Mouse (Mus musculus): Measurements from ENCODE around the gene Zfp385c. TPM values are rescaled to one million over a fixed set of nuclear protein-coding genes. Genes with fewer than 3 reads are reported as not detected.

Gene Zfp385c
- total RNA-seq (2021): under 1 TPM; 0.12 to 0.44 TPM
- long read RNA-seq, experiment 1, partial matches to known transcripts: 0 of 1 reads
- long read RNA-seq, experiment 1, other reads (novel, unspliced or antisense): 1 of 1 reads
- long read RNA-seq, experiment 2: 0 reads

DNA sequence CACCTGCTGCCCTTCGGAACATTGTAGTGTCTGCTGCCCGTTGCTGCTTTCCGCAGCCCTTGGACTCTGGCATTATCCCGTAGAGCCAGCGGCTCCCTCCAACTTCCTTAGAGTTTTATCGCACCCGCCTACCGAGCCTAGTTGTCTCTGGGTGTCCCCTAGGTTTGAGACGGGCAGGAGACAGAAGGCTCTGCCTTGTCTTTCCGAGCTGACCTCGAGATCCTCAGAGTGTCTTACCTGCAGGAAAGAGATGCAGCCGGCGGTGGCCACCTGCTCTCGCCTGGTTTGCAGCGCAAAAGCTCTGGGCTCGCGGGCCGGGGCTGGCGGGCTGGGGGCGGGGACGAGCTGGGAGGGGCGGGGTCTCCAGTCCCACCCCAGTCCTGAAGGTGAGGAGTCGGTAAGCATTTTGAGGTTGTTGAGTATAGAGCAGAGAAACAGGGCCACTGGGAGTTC is at the start of gene Zfp385c:
Zfp385c (minus strand) TSS at position 292 of the 453 bp plus-strand sequence.
- DNase-seq: no peak

DNA sequence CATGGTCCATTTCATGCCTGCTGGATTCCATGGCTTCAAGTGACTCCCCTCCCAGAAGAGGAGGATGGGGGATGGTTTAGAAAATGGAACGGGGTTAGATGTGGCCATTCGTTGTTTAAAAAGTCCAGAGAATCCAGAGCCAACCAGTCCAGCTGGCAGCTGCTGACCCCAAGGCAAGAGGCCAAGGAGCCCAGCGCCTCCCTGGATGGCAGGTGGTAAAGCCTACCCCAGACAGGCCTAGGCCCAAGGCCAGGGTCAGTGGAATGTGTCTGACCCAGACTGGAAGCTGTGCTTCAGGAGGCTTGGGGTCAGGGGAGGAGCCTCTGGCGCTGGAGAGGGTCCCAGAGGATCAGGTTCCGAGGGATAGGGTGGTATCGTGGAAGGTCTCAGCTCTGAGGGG is 49.1 kb upstream of the Zfp385c start:
- DNase-seq: peak; percentile 54 to 65

DNA sequence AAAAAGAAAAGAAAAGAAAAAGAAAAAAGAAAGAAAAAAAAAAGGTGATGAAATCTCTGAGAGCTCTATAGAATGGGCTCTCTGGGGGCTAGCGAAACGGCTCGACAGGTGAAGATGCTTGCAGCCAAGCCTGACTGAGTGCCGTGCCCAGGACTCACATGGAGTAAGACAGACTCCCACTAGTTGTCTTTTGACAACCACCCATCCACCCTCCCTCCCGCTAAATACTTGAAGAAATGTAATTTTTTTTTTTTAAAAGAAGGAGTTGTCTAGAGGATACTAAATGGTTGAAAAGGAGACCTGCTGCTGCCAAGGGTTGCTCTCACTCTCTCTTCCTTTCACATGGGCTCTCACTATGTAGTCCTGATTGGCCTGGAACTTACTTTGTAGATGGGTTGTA is 46.5 kb upstream of the Zfp385c start:
- no peak for DNase-seq

DNA sequence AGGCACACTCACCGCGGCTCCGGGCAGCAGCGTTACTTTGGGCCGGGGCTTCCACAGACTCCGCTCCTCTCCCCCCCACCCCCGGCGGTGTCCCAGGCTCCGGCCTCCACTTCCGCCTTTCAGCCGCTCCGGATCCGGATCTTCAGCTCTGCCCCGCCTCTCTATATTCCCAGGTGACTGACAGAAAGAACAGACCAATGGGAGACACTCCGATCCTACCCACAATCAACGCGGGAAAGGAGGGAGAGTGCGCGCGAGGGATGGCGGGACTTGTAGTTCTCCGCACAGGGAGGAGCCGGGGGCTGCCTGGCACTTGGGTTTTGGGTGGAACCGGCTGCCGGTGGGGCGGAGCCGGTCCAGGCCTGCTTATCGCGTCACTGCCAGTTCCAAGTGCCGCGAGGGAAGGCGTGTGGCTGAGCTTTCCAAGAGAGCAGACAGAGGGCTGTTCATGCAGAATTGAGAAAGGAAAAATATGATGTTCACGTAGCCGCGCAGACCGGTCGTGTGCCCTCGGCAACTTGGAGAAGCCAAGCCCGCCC is 45.9 kb upstream of the Zfp385c start, which contains the start of gene Rab5c:
Rab5c (minus strand) TSS at position 150 of the 539 bp plus-strand sequence.
- peak; percentile 99 to 100 for DNase-seq

DNA sequence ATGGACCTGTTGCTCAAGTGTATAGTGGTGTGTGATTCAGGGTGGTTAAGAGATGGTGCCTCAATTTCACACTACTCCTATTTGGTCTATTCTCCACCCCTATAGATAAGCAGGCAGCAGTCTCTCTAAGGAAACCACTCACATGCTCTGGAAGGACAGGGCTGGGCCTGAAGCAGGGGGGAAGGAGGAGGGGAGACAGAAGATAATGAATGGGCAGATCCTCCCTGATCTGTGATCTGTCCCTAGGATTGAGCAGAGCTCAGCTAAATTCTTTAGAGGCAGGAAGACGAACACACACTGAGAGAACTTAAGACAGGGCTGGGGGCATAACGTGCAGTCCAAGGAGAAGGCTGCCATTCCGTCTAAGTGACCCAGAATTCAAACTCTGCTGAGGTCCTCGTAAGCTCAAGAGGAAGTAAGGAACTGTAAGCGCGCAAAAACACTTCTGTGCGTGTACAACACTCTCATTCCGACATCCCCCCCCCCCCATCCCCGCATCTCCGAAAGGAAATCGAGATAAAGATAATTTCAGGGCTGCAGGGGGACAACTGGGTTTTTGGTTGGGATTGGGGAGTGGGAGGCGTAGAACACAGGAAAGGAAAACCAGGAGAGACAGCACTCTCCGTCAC is 45.0 kb upstream of the Zfp385c start:
- DNase-seq: no peak

DNA sequence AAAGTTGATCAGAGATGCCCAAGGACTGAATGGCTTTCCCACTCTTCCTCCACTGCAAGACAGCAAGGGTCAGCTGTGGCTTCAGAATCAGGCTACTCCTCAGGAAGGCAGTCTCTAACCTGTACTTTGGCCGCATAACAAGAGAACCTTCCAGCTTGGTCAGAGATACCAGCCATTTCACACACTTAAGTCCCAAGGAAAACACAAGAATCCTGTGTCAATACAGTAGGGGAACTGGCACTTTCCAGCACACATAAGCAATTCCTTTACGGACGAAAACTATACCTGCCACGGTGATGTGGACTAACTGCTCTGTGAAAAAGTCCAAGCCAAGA is 44.5 kb upstream of the Zfp385c start:
- DNase-seq: no peak

DNA sequence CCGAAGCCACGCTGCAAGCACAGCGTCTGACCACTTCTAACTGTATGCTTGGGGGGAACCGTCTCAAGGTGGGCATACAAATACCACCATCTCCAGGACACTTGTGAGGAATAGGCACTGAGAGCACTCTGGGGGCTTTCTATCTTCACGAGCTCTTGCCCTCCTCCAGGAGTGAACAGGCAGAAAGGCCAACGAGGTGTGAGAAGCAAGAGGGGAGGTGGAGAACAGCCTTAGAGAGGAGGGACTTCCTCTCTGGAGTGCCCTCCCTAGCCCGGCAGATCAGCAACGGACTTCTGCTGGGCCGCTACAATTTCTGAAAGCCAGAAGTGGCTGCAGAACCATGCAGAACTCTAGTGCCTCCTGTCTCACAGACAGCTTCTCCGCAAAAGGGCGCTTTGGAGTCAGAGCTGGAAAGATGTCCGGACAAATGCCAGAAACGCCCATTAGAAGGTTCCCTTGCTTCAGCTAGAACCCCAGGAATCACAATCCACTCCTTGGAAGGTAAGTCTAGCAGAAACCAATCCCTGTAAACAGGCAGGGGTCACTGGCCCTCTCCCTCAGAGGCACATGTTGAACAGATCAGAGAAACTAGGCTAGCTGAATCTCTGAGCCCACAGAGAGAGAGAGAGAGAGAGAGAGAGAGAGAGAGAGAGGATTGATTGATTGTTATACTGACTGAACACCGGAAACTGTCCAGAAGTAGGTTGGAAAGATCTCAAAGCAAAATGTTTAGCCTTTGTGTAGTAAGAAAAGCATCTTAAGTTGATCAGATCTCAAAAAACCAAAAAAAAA is 43.9 kb upstream of the Zfp385c start:
- no peak for DNase-seq

DNA sequence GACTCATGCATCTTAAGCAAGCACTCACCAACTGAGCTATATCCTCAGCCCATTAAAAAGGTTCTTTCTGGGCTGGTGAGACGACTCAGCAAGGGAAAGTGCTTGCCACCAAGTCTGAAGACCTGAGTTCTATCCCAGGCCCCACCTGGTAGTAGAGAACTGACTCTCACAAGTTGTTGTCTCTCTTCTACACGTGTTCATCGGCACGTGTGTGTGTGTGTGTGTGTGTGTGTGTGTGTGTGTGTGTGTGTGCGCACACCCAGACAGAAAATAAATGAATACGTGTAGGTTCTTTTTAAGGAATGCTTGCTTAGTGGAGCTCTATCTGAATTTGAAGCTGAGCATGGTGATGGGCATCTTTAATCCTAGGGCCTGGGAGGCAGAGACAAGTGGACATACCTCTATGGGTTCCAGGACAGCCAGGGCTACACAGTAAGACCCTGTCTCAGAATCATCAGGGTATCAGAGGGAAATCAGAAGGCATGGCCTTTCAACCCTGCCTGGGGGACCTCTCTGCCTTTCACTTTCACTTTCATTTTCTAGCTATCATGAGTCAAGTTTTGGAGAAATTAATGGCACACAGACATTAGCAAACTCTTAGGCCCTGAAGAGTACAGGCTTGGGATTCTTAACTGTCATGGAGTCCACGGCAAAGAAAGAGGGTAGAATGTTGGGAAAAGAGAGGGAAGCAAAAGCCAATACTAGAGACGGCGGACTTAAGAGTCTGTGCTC is 43.0 kb upstream of the Zfp385c start:
- DNase-seq: no peak

DNA sequence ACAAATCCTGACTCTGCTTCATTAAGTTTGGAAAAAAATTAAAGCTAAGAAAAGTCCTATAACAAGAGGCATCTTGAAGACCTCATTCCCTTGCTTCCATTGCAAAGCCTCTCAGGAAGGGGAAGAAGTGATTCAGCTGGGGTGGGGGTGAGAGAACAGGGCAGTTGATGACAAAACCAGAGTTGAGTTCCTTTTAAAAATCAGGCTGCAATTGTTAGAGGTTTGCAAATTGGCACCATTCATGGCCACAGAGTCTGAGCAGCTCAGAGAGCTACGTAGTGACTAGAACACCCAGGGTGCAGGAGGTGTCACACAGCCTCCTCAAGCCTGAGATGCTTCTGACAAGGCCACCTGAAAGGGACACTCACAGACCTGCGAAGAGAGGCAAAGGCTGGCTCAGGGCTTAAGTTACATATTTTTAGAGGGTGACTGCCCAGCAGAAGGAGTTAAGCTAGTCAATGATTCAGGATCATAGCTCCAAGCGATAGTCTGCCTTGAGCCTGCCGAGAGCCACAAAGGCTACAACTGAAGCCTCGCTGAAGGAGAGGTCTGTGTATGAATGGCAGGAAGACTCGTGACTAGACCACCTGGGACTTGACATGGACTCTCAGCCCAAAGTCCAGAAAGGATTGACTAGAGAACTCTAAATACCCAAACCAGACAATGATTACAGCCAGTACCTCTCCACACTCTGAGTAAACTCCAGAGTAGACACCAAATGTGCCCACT is 38.4 kb upstream of the Zfp385c start:
- peak in 1 of 2 experiments; percentile 59 for DNase-seq

DNA sequence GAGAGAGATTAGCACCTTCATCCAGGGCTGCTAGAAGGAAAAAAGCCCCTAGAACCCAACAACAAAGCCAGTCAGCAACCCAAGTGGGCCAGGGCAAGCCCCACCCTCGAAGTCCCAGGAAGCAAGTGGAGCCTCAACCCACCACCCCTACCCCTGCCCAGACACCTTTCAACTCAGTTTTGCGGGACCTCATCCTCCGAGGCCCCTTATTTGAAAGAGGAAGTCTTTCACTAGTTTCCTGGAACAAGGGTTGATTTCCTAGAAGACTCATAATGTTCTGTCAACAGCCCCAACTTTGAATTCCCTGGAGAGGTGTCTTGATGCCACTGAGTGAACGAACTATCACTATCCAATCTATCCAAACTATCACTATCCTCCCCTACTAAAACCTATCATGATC is 37.7 kb upstream of the Zfp385c start:
- DNase-seq: no peak

DNA sequence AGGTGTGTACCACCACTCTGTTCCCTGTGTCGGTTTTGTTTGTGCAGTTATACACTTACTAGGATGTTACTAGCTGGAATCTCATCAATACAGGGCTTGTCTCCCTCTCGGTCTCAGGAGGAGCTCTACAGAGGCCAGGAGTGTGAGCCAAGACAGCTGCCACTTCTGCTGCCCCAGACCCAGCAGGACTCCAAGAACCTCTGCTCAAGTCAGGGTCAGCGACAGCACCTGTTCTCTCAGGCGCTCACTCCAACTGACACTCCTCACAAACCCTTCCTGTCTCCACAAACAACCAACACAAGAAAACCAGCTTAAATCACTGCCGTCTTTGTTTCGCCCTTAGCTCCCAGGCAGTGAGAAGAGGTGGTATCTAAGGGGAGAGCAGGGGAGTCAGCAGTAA is 36.3 kb upstream of the Zfp385c start:
- no peak for DNase-seq

DNA sequence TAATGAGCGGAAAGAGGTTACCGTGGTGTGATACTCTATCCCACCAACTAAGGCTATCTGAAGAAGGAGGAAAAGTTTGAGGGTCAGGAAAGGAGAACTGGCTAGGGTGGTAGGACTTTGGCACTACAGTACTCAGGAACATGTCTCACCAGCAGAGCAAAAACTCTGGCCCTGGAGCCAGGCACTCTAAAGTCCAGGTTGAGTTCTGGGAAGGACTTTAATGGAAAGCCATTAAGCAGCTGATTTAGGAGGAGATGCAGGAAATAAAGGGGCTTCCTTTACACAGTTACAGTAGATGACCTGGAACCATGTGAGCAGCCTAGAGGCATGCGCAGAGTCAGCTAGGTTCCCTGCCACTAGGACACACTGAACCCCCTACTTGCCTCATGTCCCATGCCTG is 34.9 kb upstream of the Zfp385c start:
- DNase-seq: no peak

DNA sequence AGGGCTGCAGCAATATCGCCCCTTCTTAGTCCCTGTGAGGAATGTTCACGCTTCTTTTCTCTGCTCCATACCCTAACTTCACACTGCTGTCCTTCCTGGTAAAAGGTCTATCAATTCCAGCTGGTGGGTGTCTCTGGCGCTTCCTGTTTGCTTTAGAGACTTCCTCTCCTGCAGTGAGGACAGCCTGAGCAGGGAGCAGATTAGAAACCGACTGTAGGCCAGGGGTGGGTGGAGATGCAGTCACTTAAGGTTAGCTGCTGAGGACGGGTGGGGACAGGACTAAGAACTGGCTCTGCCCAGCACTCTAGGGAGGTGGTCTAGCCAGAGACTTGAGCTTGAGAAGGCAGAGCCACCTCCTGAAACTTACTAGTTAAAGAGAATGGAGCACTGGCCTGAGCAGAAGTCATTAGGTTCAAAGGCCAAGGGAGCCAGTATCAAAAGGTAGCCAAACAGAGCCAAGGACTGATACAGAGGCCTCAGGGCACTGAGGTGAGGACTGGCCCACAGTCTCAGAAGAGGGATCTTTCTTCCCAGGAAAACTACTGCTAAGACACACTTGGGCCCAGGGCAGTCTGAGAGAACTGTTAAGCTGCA is 32.8 kb upstream of the Zfp385c start:
- DNase-seq: peak; percentile 56 to 75

DNA sequence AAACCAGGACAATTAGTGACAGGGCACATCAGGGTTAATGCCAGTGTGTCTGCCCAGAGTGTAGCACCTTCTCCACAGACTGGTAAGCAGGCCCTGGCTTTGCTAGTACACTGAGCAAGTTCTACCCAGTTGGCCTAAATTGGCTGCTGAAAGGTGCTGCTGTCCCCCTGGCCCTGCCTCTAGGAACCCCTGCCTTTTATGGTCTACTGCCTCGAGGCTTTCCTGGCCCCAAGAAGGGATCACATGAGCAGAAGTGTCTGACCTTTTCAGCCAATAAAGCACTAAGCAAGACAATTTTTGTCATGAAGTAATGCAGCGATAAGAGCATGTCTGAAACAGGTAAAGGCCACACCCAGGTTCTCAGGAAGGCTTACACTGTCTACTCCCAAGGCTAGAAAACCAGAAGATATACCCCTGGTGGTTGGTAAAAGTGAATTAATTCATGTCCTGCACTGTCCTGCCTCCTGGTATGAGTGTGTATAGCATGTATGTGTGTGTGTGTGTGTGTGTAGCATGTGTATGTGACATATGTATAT is 30.3 kb upstream of the Zfp385c start:
- DNase-seq: no peak

DNA sequence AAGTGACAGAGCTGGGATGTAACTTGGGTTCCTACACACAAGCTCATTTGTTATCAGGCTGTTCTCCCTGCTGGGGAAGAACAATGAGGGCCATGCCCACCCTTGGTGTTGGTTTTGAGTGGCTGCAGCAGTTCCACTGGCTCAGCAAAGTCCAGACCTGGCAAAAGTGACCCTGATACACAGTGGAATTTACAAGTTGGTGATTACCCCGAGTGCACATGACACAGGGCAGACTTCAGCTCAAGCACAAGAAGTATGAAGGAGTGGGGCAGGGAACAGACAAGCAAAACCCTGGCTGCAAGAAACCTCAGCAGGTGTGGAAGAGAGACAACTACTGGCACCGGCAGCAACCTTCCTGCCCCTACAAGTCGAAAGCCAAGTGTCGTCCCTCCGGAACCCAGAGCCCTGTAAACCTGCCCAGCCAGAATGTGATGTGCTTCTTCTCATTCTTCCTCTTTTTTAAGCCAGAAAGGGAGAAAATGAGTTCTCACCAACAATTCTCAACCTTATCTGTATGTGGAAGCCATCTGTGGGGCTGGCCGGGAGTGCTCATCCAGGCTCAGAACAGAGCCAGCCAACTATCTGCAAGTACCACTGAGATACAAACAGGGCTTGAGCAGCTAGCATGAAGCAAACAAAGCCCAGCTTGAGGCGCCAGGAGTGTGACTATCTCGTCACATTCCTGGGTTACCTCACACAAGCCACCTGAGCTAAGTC is 29.7 kb upstream of the Zfp385c start:
- peak in 1 of 2 experiments; percentile 54 for DNase-seq

DNA sequence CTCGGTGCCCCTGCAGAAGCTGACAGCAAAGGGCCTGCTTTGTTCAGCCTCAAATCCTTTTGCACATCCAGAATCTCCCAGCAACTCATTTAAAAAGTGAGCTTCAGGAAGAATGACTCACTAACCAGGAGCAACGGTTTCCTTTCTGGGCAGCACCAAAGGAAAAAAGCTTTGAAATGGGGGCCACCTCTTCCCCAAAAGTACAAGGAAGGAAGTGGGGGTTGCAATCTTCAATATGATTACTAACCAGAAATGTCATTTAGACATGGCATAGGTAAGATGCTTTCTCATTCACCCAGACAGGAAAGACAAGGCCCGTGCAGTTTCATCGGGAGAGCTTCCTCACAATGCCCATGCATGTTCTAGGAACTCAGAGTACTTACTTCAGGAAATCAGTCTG is 29.0 kb upstream of the Zfp385c start:
- peak; percentile 48 to 59 for DNase-seq

DNA sequence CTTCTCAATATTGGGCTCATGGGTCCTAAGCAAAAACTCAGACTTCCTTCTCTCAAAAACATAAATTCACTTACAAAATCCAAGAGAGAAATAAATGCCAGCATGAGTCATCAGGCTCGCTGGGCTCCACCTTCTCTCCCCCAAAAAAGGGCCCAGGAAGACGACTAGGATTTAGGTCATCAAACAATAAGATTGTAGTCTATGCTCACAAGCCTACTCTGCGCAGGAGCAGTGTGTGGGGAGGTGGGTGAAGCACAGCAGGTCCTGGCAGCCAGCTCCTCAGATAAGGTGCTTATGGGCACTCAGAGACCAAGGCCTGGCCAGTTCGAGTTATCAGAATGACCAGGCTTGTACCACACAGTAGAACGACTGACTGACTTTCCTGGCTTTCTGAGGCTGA is 28.1 kb upstream of the Zfp385c start:
- peak; percentile 53 to 64 for DNase-seq

DNA sequence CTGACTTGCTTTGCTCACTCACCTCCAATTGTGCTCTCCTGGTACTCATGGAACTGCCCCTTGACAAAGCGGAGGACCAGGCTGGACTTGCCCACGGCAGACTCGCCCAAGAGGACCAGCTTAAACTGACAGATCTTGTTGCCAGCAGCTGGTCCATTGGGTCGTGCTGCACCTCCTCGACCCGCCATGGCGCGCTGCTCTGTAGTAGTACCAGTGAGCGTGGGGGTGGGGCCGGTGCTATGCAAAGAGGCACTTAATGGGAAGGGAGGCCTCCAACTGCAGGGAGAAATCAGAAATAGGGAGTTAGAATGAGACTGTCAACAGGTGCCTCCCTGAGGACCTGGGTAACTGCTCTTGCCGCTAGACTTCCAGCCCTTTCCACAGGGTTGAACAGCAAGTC is 27.6 kb upstream of the Zfp385c start:
- DNase-seq: no peak

DNA sequence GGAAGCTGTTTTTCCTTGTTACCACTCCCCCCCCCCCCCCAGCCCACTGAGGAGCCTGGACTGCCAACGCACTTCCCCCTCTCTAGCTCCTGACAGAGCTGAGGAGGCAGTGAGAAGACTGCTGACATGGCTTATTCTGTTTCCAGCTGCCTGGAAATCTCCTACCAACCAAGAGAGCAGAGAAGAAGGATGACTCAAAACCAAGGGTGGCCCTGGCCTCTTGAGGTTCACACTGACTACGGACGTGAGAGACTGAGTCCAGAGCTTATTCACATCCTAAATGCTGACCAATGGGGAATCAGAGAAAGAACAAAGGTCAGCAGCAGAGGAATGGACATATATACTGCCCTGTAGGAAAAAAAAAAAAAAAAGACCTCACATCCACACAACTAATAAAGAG is 27.1 kb upstream of the Zfp385c start:
- DNase-seq: peak in 1 of 2 experiments; percentile 55

DNA sequence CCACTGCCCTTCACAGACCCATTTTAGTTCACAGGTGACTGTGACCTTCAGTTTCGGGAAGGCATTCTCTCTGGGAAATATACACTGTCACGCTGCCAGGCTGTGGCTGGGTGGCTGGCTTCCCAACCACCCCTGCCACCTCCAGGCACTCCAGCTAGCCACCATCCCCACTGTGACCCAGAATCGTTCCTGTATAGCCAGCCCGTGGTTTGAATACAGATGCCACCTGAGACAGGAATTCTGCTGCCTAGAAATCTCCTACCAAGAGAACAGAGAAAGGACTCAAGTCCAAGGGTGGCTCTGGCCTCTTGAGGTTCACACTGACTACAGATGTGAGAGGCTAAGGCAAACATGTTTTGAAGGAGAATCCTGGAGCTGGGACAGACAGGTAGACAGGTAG is 26.6 kb upstream of the Zfp385c start:
- DNase-seq: peak in 1 of 2 experiments; percentile 45
